Mouse (Mus musculus) layer of hippocampus, adult 9-11 months (tissue): ENCODE data around the gene Esyt2.

ENCODE experiments used
- DNase-seq: peaks from one replicate; pipeline ENCODE4 v3.0.0; 2022

Esyt2 gene

GRCm38 (mm10) chr12:116367346-116367745, 86.3 kb downstream of the Esyt2 start:
- DNase-seq, result no peak

- no peak for DNase-seq
Measured at GRCm38 (mm10) chr12:116368857-116369256, 87.9 kb downstream of the Esyt2 start.

- no peak for DNase-seq
Measured at GRCm38 (mm10) chr12:116383101-116383500, 102.1 kb downstream of the Esyt2 start.

- DNase-seq, result no peak
Measured at GRCm38 (mm10) chr12:116383995-116384394, 103.0 kb downstream of the Esyt2 start.

GRCm38 (mm10) chr12:116386802-116387201, 105.8 kb downstream of the Esyt2 start:
- DNase-seq, result no peak

GRCm38 (mm10) chr12:116389868-116390267, 108.9 kb downstream of the Esyt2 start:
- no peak for DNase-seq

- DNase-seq, result no peak
Measured at GRCm38 (mm10) chr12:116394327-116394726, 113.3 kb downstream of the Esyt2 start.

GRCm38 (mm10) chr12:116395312-116395711, 114.3 kb downstream of the Esyt2 start:
- no peak for DNase-seq

- no peak for DNase-seq
Measured at GRCm38 (mm10) chr12:116396072-116396695, 115.2 kb downstream of the Esyt2 start.

GRCm38 (mm10) chr12:116404012-116404679, 123.2 kb downstream of the Esyt2 start:
- DNase-seq, result no peak

GRCm38 (mm10) chr12:116405045-116405835, 124.2 kb downstream of the Esyt2 start, which contains the start of gene Ncapg2:
Gene Ncapg2 (plus strand): TSS chr12:116405402.
- peak; percentile 97 for DNase-seq

GRCm38 (mm10) chr12:116405836-116406155, 124.8 kb downstream of the Esyt2 start:
- no peak for DNase-seq

GRCm38 (mm10) chr12:116407883-116408282, 126.9 kb downstream of the Esyt2 start:
- no peak for DNase-seq

- DNase-seq, result no peak
Measured at GRCm38 (mm10) chr12:116414941-116415340, 133.9 kb downstream of the Esyt2 start.

GRCm38 (mm10) chr12:116416514-116416913, 135.5 kb downstream of the Esyt2 start:
- no peak for DNase-seq

GRCm38 (mm10) chr12:116421656-116422055, 140.7 kb downstream of the Esyt2 start:
- no peak for DNase-seq

- no peak for DNase-seq
Measured at GRCm38 (mm10) chr12:116425392-116425791, 144.4 kb downstream of the Esyt2 start.

GRCm38 (mm10) chr12:116433742-116434141, 152.7 kb downstream of the Esyt2 start:
- no peak for DNase-seq

- DNase-seq, result no peak
Measured at GRCm38 (mm10) chr12:116435232-116435631, 154.2 kb downstream of the Esyt2 start.

GRCm38 (mm10) chr12:116436125-116436524, 155.1 kb downstream of the Esyt2 start:
- DNase-seq, result no peak

GRCm38 (mm10) chr12:116438591-116438990, 157.6 kb downstream of the Esyt2 start:
- DNase-seq, result no peak
